Mouse (Mus musculus): ENCODE measurements at regions not wholly inside any gene's neighbourhood (a gene's known extent, or its start where the extent isn't known, plus 50 kb on each side); places are given as distances from the start of the nearest gene placed in this dataset.

DNA sequence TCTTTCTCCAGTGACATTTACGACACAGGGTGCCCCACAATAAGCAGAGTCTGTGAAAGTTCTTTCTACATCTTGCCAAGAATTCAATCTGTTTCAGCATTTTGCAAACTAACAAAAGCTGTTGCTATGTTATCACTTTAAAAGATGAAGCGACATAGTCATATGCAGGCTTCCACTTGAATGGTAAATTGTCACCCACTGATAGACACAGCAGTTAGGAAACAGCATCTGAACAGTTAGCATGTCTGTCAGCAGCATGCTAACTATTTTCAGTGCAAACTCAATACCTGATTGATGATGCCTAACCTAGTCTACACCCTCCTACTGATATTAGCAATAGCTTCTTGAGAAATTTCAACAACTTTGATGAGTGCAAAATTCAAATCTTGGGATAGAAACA, 1348.1 kb upstream of the Gm7489 start:
- TF ChIP-seq CTCF (IDR thresholded peaks at IDR 0.05; ENCODE audit: low read depth) = no peak
- no peak for TF ChIP-seq EP300 (IDR thresholded peaks at IDR 0.05; ENCODE audit: low read depth)
